Mouse (Mus musculus): Measurements from ENCODE around the gene Tcam1. TPM values are rescaled to one million over a fixed set of nuclear protein-coding genes. Genes with fewer than 3 reads are reported as not detected.

The Tcam1 gene
- polyA plus RNA-seq, 1 experiment, result 0.05 TPM

DNA sequence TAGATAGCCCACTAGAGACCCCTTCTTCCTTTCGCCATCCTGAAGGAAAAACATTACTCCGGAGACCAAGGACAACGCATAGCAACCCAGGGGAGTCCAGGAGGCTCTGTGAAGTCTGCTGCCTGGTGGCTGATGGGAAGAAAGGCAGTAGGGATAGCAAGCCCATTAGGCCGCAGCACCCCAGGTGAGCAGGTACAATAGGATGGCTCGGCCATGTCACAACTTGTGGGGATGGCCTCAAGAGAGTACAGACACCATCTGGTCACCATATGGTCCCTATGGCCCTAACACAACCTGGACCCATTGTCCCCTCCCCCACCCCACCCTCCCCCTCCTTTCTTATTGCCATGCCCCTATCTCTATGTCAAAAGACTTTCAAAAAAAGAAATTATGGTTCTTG, 8.6 kb upstream of the Tcam1 start:
- Histone ChIP-seq H3K4me3 (ENCODE audit: low read depth, low read length) (no peak overlapping the region; the same call in 1 of the 2 replicates), H3K4me1 (ENCODE audit: control insufficient read depth, insufficient read depth, insufficient read length, low read length) (peaks cover 29% of the 10 kb centered on the region), H3K27ac (ENCODE audit: insufficient read depth, low read depth, low read length) (peak overlapping the region; percentile 70), H3K27me3 (ENCODE audit: control insufficient read depth, insufficient read depth, low read length) (no peaks in the 10 kb centered on the region), H3K36me3 (ENCODE audit: control insufficient read depth, insufficient read depth, low read length) (peaks cover 42% of the 10 kb centered on the region)
- TF ChIP-seq CTCF (IDR thresholded peaks at IDR 0.05; ENCODE audit: extremely low read depth, insufficient read length, insufficient replicate concordance, low read depth, low read length), result no peak
- no peak for TF ChIP-seq POLR2A (IDR thresholded peaks at IDR 0.05; ENCODE audit: low read depth, low read length)
- 29% methylated on average over 5 of the region's 5 CpGs for WGBS

DNA sequence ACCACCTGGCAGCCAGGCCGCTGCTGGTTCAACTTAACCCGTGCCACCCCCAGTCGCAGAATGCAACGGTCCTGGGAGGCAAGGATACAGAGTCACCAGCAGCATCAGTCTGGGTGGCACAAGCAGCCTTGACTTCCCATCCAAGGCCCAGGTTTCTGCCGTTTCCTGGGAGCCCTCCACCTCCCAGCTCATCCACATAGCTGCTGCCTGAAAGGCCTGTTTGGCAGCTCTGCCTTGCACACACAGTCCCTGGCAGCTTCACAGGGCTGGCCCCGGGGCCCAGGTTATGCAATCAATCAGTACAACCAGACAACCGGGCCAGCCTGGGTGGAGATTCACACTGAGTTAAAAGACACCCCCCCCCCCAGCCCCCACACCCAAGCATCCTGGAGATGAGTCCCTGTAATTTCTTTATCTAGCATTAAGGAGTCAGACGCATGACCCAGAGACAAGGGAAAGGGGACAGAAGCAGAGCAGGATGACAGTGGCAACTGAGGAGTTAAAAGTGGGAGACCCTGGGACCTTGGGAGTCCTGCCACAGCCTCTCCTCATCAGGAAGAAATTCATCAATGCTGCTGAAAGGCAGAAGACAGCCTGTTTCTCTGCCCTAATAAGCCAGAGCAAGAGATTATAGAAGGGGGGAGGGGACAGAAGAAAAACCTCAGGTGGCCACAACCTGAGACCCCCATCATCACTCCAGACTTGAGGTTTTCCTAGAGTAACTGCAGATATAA, 8.0 kb upstream of the Tcam1 start:
- no peak for TF ChIP-seq POLR2A (IDR thresholded peaks at IDR 0.05; ENCODE audit: low read depth, low read length)
- no peak for TF ChIP-seq CTCF (IDR thresholded peaks at IDR 0.05; ENCODE audit: extremely low read depth, insufficient read length, insufficient replicate concordance, low read depth, low read length)
- Histone ChIP-seq H3K27me3 (ENCODE audit: control insufficient read depth, insufficient read depth, low read length) (no peaks in the 10 kb centered on the region), H3K27ac (ENCODE audit: insufficient read depth, low read depth, low read length) (peak overlapping the region; percentile 58), H3K36me3 (ENCODE audit: control insufficient read depth, insufficient read depth, low read length) (peaks cover 36% of the 10 kb centered on the region), H3K4me1 (ENCODE audit: control insufficient read depth, insufficient read depth, insufficient read length, low read length) (peaks cover 29% of the 10 kb centered on the region), H3K4me3 (ENCODE audit: low read depth, low read length) (0 out of 2 replicates have a peak overlapping the region, but pooled peaks have one; percentile 1)
- 8% methylated on average over 8 of the region's 8 CpGs for WGBS

DNA sequence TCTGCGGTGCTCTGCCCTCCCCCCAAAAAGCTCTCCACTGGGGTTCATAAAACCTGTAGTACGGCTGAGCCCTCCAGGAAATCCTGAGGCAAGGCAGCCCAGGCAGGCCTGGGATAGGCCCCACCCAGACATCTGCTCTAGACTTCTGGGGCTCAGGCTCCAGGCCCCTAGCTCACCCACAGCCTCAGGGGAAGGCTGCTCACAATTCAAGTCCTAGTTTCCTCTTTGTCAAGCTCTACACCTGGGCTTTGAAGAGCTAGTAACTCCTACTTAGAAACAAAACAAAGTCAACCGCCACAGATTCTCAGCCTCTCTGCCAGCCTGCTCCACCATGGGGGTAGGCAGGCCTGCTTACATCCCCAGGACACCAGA, 7.4 kb upstream of the Tcam1 start:
- Histone ChIP-seq H3K27ac (ENCODE audit: insufficient read depth, low read depth, low read length) (peak overlapping the region; percentile 58), H3K4me1 (ENCODE audit: control insufficient read depth, insufficient read depth, insufficient read length, low read length) (peaks cover 31% of the 10 kb centered on the region), H3K4me3 (ENCODE audit: low read depth, low read length) (no peak overlapping the region), H3K36me3 (ENCODE audit: control insufficient read depth, insufficient read depth, low read length) (peaks cover 31% of the 10 kb centered on the region), H3K27me3 (ENCODE audit: control insufficient read depth, insufficient read depth, low read length) (no peaks in the 10 kb centered on the region)
- no peak for TF ChIP-seq CTCF (IDR thresholded peaks at IDR 0.05; ENCODE audit: extremely low read depth, insufficient read length, insufficient replicate concordance, low read depth, low read length)
- TF ChIP-seq POLR2A (IDR thresholded peaks at IDR 0.05; ENCODE audit: low read depth, low read length), result no peak
- WGBS, result 17% methylated on average over 3 of the region's 3 CpGs

DNA sequence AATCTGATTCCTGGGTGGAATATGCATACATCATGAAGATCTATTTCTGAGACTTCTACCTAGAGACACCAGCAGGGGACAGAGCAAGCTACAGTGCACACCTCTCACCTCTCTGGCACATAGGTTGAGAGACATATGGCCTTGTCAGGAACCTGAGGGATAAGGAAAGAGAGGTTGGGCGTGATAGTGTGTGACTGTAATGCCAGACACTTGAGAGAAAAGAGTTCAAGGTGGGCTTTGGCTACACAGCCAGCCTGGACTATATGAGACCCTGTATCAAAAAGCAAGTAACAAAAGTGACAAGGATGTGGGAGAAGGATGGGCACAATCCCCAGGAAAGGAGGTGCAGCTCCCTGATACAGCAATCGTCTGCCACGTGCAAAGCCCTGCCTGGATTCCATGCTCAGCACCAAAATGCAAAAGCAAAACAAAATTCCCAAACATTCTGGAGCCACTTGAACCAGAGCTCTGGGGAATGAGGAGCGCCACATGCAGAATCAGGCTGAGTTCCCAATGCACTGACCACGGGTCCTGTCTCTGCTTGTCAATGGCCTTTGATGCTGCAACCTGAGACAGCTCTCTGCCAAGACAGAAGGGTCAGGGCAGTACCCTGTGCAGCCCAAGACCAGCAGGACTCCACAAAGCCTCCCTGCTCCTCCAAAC, 5.2 kb upstream of the Tcam1 start:
- Histone ChIP-seq H3K27ac (ENCODE audit: insufficient read depth, low read depth, low read length) (peak overlapping the region; percentile 77), H3K4me3 (ENCODE audit: low read depth, low read length) (peak overlapping the region; percentile 78), H3K4me1 (ENCODE audit: control insufficient read depth, insufficient read depth, insufficient read length, low read length) (peaks cover 39% of the 10 kb centered on the region), H3K27me3 (ENCODE audit: control insufficient read depth, insufficient read depth, low read length) (no peaks in the 10 kb centered on the region), H3K36me3 (ENCODE audit: control insufficient read depth, insufficient read depth, low read length) (peaks cover 10% of the 10 kb centered on the region)
- TF ChIP-seq POLR2A (IDR thresholded peaks at IDR 0.05; ENCODE audit: low read depth, low read length), result no peak
- WGBS, result 11% methylated on average over 5 of the region's 5 CpGs

DNA sequence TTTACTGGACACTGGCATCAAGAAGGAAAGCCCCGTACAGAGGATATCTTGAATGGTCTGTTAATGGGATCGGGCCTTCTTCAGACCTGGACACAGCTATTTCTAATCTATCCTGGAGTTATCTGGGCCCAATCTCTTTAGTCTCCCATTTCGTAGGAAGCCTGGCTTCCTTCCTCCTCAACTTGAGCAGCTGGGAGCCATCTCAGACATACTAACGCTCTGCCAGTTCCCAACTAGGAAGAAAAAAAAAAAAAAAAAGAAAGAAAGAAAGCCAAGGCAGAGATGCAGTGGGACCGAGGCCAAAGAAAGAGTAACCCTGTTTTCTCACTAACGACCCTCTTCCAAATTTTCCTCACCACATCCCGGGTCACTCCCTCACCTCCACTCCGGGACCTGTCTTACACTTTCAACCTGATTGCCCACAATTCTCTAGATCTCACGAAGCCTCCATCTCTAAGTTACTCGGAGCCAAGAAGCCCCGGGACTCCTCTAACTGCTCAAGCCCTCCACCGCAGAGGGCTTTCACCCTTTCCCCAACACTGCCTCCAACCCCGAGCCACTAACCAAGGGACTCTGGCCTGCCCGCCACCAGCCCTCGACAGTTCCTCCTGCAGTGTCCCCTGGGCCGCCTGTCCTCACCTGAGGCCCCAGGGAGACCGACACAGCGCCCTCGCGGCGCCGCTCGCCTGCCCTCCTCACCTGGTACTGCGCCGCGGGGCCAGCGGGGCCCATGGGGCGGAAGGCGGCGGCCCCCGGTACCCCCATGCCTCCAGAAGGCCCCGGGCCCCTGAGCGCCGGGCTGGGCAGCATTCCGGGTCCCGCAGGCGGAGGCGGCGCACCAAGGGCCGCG, 4.5 kb upstream of the Tcam1 start:
- TF ChIP-seq CTCF (IDR thresholded peaks at IDR 0.05; ENCODE audit: extremely low read depth, insufficient read length, insufficient replicate concordance, low read depth, low read length) (no peak), POLR2A (IDR thresholded peaks at IDR 0.05; ENCODE audit: low read depth, low read length) (no peak)
- Histone ChIP-seq H3K36me3 (ENCODE audit: control insufficient read depth, insufficient read depth, low read length) (peaks cover 2% of the 10 kb centered on the region), H3K27me3 (ENCODE audit: control insufficient read depth, insufficient read depth, low read length) (no peaks in the 10 kb centered on the region), H3K27ac (ENCODE audit: insufficient read depth, low read depth, low read length) (peak overlapping the region; percentile 77), H3K4me3 (ENCODE audit: low read depth, low read length) (peak overlapping the region; percentile 78), H3K4me1 (ENCODE audit: control insufficient read depth, insufficient read depth, insufficient read length, low read length) (peaks cover 42% of the 10 kb centered on the region)
- WGBS, result under 1% methylated on average over 41 of the region's 41 CpGs

DNA sequence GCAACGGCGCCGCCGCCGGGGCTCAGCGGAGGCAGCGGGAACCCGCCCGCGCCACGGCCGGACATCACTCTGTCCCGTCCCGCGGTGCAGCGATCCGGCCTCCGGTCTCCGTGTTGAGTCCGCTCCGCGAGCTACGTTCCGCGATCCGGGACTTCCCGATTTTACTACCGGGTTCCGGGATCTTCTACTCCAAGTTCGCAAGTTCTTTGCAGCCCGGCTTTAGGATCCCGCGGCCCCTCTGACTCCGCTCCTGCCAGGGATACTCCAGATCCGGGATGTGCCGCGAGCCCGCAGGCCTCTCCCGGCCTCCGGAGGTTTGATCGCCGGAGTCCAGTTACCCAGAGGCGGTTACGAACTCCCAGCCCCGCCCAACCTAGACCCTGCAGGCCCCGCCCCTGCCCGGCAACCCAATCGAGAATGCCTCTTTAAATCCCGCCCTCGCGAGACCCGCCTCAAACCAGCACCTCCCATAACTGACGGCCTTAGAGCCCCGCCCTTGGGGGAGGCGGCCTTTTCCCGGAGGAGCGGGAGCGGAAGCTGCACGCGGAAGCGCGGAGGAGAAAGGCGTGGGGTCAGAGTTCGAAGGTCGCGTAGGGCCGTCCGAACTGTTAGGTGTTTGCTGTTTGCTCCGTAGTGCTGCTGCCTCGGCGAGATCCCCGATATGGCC, 3.7 kb upstream of the Tcam1 start, which contains the start of gene Smarcd2:
Smarcd2 (minus strand) TSS at position 329 of the 667 bp plus-strand sequence.
- under 1% methylated on average over 72 of the region's 72 CpGs for WGBS
- TF ChIP-seq POLR2A (IDR thresholded peaks at IDR 0.05; ENCODE audit: low read depth, low read length) (peak; percentile 75), CTCF (IDR thresholded peaks at IDR 0.05; ENCODE audit: extremely low read depth, insufficient read length, insufficient replicate concordance, low read depth, low read length) (no peak)
- Histone ChIP-seq H3K4me3 (ENCODE audit: low read depth, low read length) (peak within 1 kb of the TSS; percentile 78), H3K4me1 (ENCODE audit: control insufficient read depth, insufficient read depth, insufficient read length, low read length) (peaks cover 35% of the 10 kb centered on the region), H3K36me3 (ENCODE audit: control insufficient read depth, insufficient read depth, low read length) (no peaks in the 10 kb centered on the region), H3K27me3 (ENCODE audit: control insufficient read depth, insufficient read depth, low read length) (no peaks in the 10 kb centered on the region), H3K27ac (ENCODE audit: insufficient read depth, low read depth, low read length) (peak within 1 kb of the TSS; percentile 77)

Measured in small intestine, adult 2 months (tissue).